Mouse (Mus musculus): ENCODE results near the gene Abhd14a.

GRCm38 (mm10) chr9:106478101-106478500, 30.6 kb upstream of the Abhd14a start:
- TF ChIP-seq CTCF (IDR thresholded peaks at IDR 0.05; ENCODE audit: control insufficient read depth, insufficient read depth, insufficient replicate concordance, low read depth, low read length) (no peak), POLR2A (IDR thresholded peaks at IDR 0.05; ENCODE audit: control insufficient read depth, low read depth, low read length) (no peak)

All from testis, adult 2 months (tissue).